Mouse (Mus musculus) hindbrain, postnatal 0 days (tissue): ENCODE data around the gene Tbc1d10a. TPM values are rescaled to one million over a fixed set of nuclear protein-coding genes. Genes with fewer than 3 reads are reported as not detected.
A peak's percentile ranks its signal among the peaks of the same experiment; 100 is the strongest.

Experiments used
- ATAC-seq: fragments of 200-750 bp; cut with Nextera tagmentation; 2 replicates; pipeline ENCODE4 v1.8.0; 2017; ENCODE audit warnings: mild to moderate bottlenecking, moderate TSS enrichment, moderate library complexity
- DNase-seq: peaks from one replicate; pipeline ENCODE4 v3.0.0-alpha.2; 2015; ENCODE audit warnings: low spot score
- H3K27ac ChIP-seq: fragments of 300-500 bp; sonication (generic); 2 replicates; pipeline ENCODE4 v1.5.1; 2014; ENCODE audit warnings: mild to moderate bottlenecking
- H3K27me3 ChIP-seq: fragments of 300-500 bp; sonication (generic); 2 replicates; pipeline ENCODE4 v1.6.1; 2014; ENCODE audit warnings: low read length, mixed read lengths; ENCODE audit not compliant: insufficient read depth
- H3K36me3 ChIP-seq: fragments of 300-500 bp; sonication (generic); 2 replicates; pipeline ENCODE4 v1.6.1; 2014; ENCODE audit warnings: low read length, mixed read lengths; ENCODE audit not compliant: insufficient read depth
- H3K4me1 ChIP-seq: fragments of 300-500 bp; sonication (generic); 2 replicates; pipeline ENCODE4 v1.6.1; 2014; ENCODE audit warnings: antibody characterized with exemption, low read length, mixed read lengths; ENCODE audit not compliant: insufficient read depth
- H3K4me2 ChIP-seq: fragments of 300-500 bp; sonication (generic); 2 replicates; pipeline ENCODE4 v1.6.1; 2014; ENCODE audit warnings: low read depth, mild to moderate bottlenecking, low read length, moderate library complexity, mixed read lengths
- H3K4me3 ChIP-seq: fragments of 300-500 bp; sonication (generic); 2 replicates; pipeline ENCODE4 v1.5.1; 2014; ENCODE audit warnings: low read length
- H3K9ac ChIP-seq: fragments of 300-500 bp; sonication (generic); replicated peaks from 2 replicates; pipeline ENCODE4 v1.6.1; 2014; ENCODE audit warnings: mild to moderate bottlenecking, low read length, moderate library complexity, mixed read lengths
- H3K9me3 ChIP-seq: fragments of 300-500 bp; sonication (generic); 2 replicates; pipeline ENCODE4 v1.6.1; 2016; ENCODE audit warnings: low read length, mixed read lengths
- CTCF ChIP-seq: IDR thresholded peaks from 2 replicates; pipeline ENCODE4 v1.5.1; 2016; ENCODE audit warnings: antibody characterized with exemption, control low read depth, low read depth
- WGBS: fragments of 180-500 bp; shearing (Covaris S2); extraction: QIAGEN DNeasy Blood & Tissue Kit; methylation state at CpG from one replicate; pipeline ENCODE4 v1.1.7; 2014; 5-methylcytosine and 5-hydroxymethylcytosine counted together
- polyA plus RNA-seq: library from polyadenylated mRNA; unstranded; fragments of >200 nt; fragmentation: Nextera tagmentation; extraction: Ambion mirVana; gene quantifications from 2 replicates; pipeline ENCODE4 v1.2.1, GENCODE M21; 2015
- total RNA-seq: library from RNA; depleted of rRNA; stranded (reverse); fragments of >200 nt; gene quantifications from 2 replicates; pipeline ENCODE4 v1.2.3, GENCODE M21; 2014; rRNA removed

The Tbc1d10a gene
- 59.1 and 60.8 TPM in 2 replicates for total RNA-seq
- polyA plus RNA-seq = 34.2 TPM in 2 replicates

DNA sequence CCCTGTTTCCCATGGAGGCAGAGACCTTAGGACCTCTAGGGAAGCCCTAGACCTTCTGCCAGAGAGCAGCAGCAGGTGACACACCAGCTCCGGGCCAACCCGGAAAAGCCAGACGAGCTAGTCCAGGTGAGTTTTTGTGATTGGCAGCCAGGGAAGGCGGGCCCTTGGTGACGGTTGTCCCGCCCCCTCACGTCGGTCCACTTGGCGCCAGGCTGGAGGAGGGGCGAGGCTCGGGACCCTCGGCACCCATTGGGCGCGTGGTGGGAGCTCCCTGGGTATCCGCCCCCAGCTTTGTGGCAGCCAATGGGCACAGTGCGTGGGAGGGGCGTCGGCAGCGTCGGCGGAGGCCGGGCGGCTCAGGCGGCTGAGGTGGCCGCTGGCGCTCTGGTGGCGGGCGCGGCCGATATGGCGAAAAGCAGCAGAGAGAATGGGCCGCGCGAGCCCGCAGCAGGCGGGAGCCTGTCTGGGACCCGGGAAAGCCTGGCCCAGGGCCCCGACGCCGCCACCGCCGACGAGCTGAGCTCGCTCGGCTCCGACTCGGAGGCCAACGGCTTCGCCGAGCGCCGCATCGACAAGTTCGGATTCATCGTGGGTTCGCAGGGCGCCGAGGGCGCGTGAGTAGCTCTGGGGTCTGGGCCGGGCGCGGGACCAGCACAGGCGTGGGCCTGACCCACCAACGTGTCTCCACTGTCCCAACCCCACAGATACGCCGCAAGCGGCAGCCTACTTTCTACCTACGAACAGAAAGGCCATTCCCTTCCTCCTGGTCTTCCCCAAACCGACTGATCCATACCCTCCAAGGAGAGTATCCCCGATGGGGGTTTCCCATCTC lies at the start of gene Tbc1d10a:
Gene Tbc1d10a, plus strand, starts transcription at position 304 of the 832 bp plus-strand sequence.
- H3K36me3 ChIP-seq = peaks cover 15% of the 10 kb centered on the region; the same call in 1 of the 2 replicates
- H3K4me3 ChIP-seq = peak within 1 kb of the TSS; percentile 87
- DNase-seq (peak; percentile 99), ATAC-seq (peak; percentile 99)
- H3K27me3 ChIP-seq = no peaks in the 10 kb centered on the region
- under 1% methylated on average over 64 of the region's 71 CpGs for WGBS
- no peaks in the 10 kb centered on the region for H3K9me3 ChIP-seq
- H3K9ac ChIP-seq = peak within 1 kb of the TSS; percentile 96
- H3K4me1 ChIP-seq = peaks cover 9% of the 10 kb centered on the region
- H3K4me2 ChIP-seq = peak within 1 kb of the TSS; percentile 92
- TF ChIP-seq CTCF = no peak
- peak within 1 kb of the TSS; percentile 81 for H3K27ac ChIP-seq

GRCm38 (mm10) chr11:4138964-4139363 lies 47.6 kb upstream of the Tbc1d10a start:
- no peak overlapping the region for H3K4me2 ChIP-seq
- H3K27ac ChIP-seq = no peak overlapping the region
- no peaks in the 10 kb centered on the region for H3K9me3 ChIP-seq
- H3K4me3 ChIP-seq = no peak overlapping the region
- no peak overlapping the region for H3K9ac ChIP-seq
- H3K36me3 ChIP-seq = peaks cover 49% of the 10 kb centered on the region
- WGBS = 57% methylated on average over 2 of the region's 2 CpGs
- TF ChIP-seq CTCF = no peak
- no peaks in the 10 kb centered on the region for H3K27me3 ChIP-seq
- no peak for DNase-seq
- no peak for ATAC-seq
- H3K4me1 ChIP-seq = peaks cover 14% of the 10 kb centered on the region

DNA sequence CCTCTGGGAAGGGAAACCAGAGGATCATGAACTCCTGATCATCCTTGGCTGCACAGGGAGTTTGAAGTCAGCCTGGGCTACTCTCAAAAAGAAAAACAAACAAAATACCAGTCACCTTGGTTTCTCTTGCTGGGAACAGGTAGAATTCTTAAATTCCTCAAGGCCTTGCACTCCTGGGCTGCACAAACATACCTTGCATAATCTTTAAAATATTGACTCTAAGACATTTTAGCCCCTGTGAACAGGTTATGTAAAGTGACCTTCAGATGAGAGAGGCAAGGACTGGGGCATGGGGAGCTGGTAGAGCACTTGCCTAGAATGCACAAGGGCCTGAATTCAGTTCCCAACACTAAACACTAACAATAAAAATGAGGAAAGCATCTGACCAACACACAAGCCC lies 45.1 kb upstream of the Tbc1d10a start:
- TF ChIP-seq CTCF = no peak
- Histone ChIP-seq H3K36me3 (peaks cover 52% of the 10 kb centered on the region), H3K4me2 (no peak overlapping the region), H3K9me3 (no peaks in the 10 kb centered on the region), H3K27ac (no peak overlapping the region), H3K27me3 (no peaks in the 10 kb centered on the region), H3K4me1 (peaks cover 5% of the 10 kb centered on the region), H3K4me3 (no peak overlapping the region), H3K9ac (no peak overlapping the region)
- ATAC-seq (no peak), DNase-seq (no peak)

- Histone ChIP-seq H3K27ac (no peak overlapping the region), H3K9ac (no peak overlapping the region), H3K4me2 (no peak overlapping the region), H3K27me3 (no peaks in the 10 kb centered on the region), H3K4me3 (no peak overlapping the region), H3K4me1 (no peaks in the 10 kb centered on the region), H3K36me3 (peaks cover 52% of the 10 kb centered on the region), H3K9me3 (no peaks in the 10 kb centered on the region)
- DNase-seq (no peak), ATAC-seq (no peak)
- no peak for TF ChIP-seq CTCF
- 89% methylated on average over 4 of the region's 4 CpGs for WGBS
Measured at GRCm38 (mm10) chr11:4142352-4142751, 44.2 kb upstream of the Tbc1d10a start.

- WGBS = 63% methylated on average over 21 of the region's 21 CpGs
- Histone ChIP-seq H3K9ac (no peak overlapping the region), H3K4me3 (no peak overlapping the region), H3K4me2 (no peak overlapping the region), H3K27ac (peak overlapping the region; percentile 69), H3K36me3 (peaks cover 45% of the 10 kb centered on the region), H3K4me1 (no peaks in the 10 kb centered on the region), H3K9me3 (no peaks in the 10 kb centered on the region), H3K27me3 (no peaks in the 10 kb centered on the region)
- DNase-seq = peak; percentile 83
- peak; percentile 85 for ATAC-seq
- no peak for TF ChIP-seq CTCF
Measured at GRCm38 (mm10) chr11:4143281-4144062, 43.1 kb upstream of the Tbc1d10a start.

- peaks cover 25% of the 10 kb centered on the region for H3K36me3 ChIP-seq
- TF ChIP-seq CTCF = no peak
- H3K27me3 ChIP-seq = no peaks in the 10 kb centered on the region
- no peak overlapping the region for H3K27ac ChIP-seq
- WGBS = 60% methylated on average over 6 of the region's 6 CpGs
- DNase-seq = no peak
- no peak overlapping the region for H3K4me3 ChIP-seq
- ATAC-seq = no peak
- H3K4me1 ChIP-seq = no peaks in the 10 kb centered on the region
- H3K9ac ChIP-seq = no peak overlapping the region
- H3K9me3 ChIP-seq = no peaks in the 10 kb centered on the region
- H3K4me2 ChIP-seq = no peak overlapping the region
Measured at GRCm38 (mm10) chr11:4146381-4146780, 40.2 kb upstream of the Tbc1d10a start.
